Mouse (Mus musculus) spleen, postnatal 10 days (tissue): Measurements from ENCODE around the gene Nell1.

Experiments used
- DNase-seq, 2 experiments: peaks; one replicate each; pipeline ENCODE4 v3.0.0; 2021 to 2022; ENCODE audit warnings: low spot score in 2 of 2

Gene Nell1

GRCm38 (mm10) chr7:50850271-50850670 lies 875.6 kb downstream of the Nell1 start:
- no peak for DNase-seq

- no peak for DNase-seq
Observed at GRCm38 (mm10) chr7:50870181-50870580, 895.5 kb downstream of the Nell1 start.

GRCm38 (mm10) chr7:50887625-50888024 lies 913.0 kb downstream of the Nell1 start:
- no peak for DNase-seq

GRCm38 (mm10) chr7:50899541-50900088 lies 925.0 kb downstream of the Nell1 start:
- DNase-seq = no peak
